Mouse (Mus musculus) left cerebral cortex, postnatal 14 days (tissue): ENCODE results near the gene Gm10228. TPM values are rescaled to one million over a fixed set of nuclear protein-coding genes. Genes with fewer than 3 reads are reported as not detected.
"Not testable (repeated sequence)": the region's sequence is repeated elsewhere in the genome, so short reads cannot be mapped to it uniquely, and the experiment has no call there.

Source experiments
- DNase-seq, 2 experiments: peaks; one replicate each; pipeline ENCODE4 v3.0.0; 2021 to 2022; ENCODE audit warnings: low spot score in 2 of 2, mixed read lengths in 1 of 2
- intact Hi-C: fragments of 180-260 bp; cut with DNase I; formaldehyde crosslinking; loops from one replicate; pipeline ENCODE4 v1.15.1; 2025
- long read RNA-seq, 2 experiments: library from polyadenylated mRNA; stranded (forward); transcript quantifications; one replicate each; pipeline ENCODE4 v2.0.0; 2021
- total RNA-seq, 2 experiments: library from RNA; stranded (reverse); gene quantifications; 2 replicates each; pipeline ENCODE4 v1.2.3; 2021

Gm10228 gene
- not detected for total RNA-seq
- long read RNA-seq, experiment 1, result 0 reads
- long read RNA-seq, experiment 2, result 0 reads

GRCm38 (mm10) chr16:89041372-89041771 is at the start of gene Gm10228:
Gene Gm10228 (minus strand): TSS chr16:89041472.
- intact Hi-C loops, DNase-seq: not testable (repeated sequence)

DNA sequence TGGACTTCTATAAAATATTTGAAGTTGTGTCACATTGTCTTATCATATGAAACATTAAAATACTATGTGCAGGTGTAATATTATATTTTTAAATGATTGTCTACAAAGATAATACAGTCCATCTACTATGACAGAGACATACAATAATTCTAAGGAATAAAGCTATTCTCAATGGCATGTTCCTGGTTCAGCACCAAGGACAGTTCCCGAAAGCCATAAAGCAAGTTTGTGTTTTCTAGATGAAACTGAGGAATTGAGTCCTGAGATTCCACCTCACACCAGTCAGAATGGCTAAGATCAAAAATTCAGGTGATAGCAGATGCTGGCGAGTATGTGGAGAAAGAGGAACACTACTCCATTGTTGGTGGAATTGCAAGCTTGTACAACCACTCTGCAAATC is 29.8 kb upstream of the Gm10228 start:
- DNase-seq, intact Hi-C loops: not testable (repeated sequence)

DNA sequence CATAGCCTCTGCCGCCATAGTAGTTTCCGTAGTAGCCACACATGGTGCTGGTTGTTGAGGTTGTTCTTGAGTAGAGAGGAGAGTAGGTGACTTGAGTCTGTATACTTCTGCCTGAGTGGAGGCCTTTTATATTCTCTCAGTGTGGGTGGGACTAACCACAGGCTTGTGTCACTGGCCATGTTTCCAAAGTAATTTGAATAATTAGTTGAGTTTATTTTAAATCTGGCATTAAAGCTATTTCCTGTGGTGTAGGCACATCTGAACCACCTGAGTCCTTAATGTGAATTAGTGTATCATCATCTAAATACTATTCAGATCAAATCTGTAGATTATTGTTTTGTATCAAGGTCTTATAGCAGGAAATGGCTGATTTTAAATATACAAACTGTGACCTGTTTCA is 22.6 kb upstream of the Gm10228 start, which contains the start of gene 1110025L11Rik:
Gene 1110025L11Rik (minus strand): TSS at position 101 of the 400 bp plus-strand sequence.
- intact Hi-C loops, DNase-seq: not testable (repeated sequence)

DNA sequence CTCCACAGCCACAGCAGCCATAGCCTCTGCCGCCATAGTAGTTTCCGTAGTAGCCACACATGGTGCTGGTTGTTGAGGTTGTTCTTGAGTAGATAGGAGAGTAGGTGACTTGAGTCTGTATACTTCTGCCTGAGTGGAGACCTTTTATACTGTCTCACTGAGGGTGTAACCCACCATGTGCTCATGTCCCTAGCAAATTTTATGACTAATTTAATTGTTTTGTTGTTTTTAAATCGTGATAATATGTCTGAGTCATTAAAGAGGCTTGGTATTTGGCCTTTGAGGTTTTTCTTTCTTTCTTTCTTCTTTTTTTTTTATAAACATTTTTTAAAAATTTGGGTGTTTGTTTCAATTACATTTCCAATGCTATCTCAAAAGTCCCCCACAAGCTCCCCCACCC is 6.5 kb upstream of the Gm10228 start, which contains the start of gene Krtap6-5:
Gene Krtap6-5 (minus strand): TSS at position 101 of the 400 bp plus-strand sequence.
- DNase-seq, result no peak
- intact Hi-C loops, result no loop called here

- intact Hi-C loops, DNase-seq: not testable (repeated sequence)
These were observed 9.9 kb downstream of the Gm10228 start, which contains the start of gene Krtap6-1 for GRCm38 (mm10) chr16:89031399-89031798. Gene Krtap6-1 (plus strand): TSS chr16:89031699.

GRCm38 (mm10) chr16:89014984-89015383 is 26.3 kb downstream of the Gm10228 start, which contains the start of gene Gm10229:
Gene Gm10229 (plus strand): TSS chr16:89015284.
- DNase-seq, intact Hi-C loops: not testable (repeated sequence)

GRCm38 (mm10) chr16:89013973-89014372 is 27.3 kb downstream of the Gm10228 start:
- no peak for DNase-seq
- intact Hi-C loops, result no loop called here

DNA sequence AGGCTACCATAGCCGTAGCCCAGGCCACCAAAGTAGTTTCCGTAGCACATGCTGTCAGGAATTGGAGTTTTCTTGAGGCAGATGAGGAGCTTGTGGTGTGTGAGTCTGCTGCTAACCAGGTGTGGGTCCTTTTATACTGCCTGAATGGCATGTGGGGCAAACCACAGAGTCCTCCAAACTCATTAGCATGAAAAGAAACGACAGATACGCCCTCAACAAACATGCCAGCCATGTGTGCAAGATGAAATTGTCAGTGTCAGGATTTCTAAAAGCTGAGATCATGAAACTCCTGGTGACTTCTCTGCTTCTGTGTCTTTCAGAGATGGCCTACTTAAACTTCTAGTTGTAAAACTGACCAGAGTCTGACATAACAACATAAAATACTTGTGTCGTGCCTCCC is 30.6 kb downstream of the Gm10228 start, which contains the start of gene Krtap22-2:
Gene Krtap22-2 (minus strand): TSS at position 101 of the 400 bp plus-strand sequence.
- intact Hi-C loops, result no loop called here
- no peak for DNase-seq

Other genes starting within 250 kb of the Gm10228 start
- not detected for gene Gm20741, start 229.3 kb downstream of the Gm10228 start, total RNA-seq
- not detected for gene Krtap15, start 221.3 kb downstream of the Gm10228 start, total RNA-seq
- gene Krtap14, start 215.3 kb downstream of the Gm10228 start, total RNA-seq, result not detected
- not detected for gene Krtap19-1, start 172.1 kb downstream of the Gm10228 start, total RNA-seq
- not detected for gene Krtap19-2, start 167.2 kb downstream of the Gm10228 start, total RNA-seq
- gene Krtap19-3, start 163.4 kb downstream of the Gm10228 start, total RNA-seq, result not detected
- not detected for gene Krtap19-4, start 156.4 kb downstream of the Gm10228 start, total RNA-seq
- not detected for gene Krtap19-5, start 145.0 kb downstream of the Gm10228 start, total RNA-seq
- gene Krtap19-9b, start 109.2 kb downstream of the Gm10228 start, total RNA-seq, result not detected
- gene Krtap16-3, start 78.6 kb downstream of the Gm10228 start, total RNA-seq, result not detected
- not detected for gene Krtap22-2, start 30.7 kb downstream of the Gm10228 start, total RNA-seq
- gene Gm10229, start 26.2 kb downstream of the Gm10228 start, total RNA-seq, result not detected
- gene Krtap6-1, start 9.8 kb downstream of the Gm10228 start, total RNA-seq, result not detected
- gene Krtap6-5, start 6.4 kb upstream of the Gm10228 start, total RNA-seq, result not detected
- not detected for gene 1110025L11Rik, start 22.5 kb upstream of the Gm10228 start, total RNA-seq
- not detected for gene Krtap6-3, start 42.5 kb upstream of the Gm10228 start, total RNA-seq
- gene Gm6358, start 99.4 kb upstream of the Gm10228 start, total RNA-seq, result not detected
- not detected for gene Gm10061, start 109.6 kb upstream of the Gm10228 start, total RNA-seq
- gene Gm9789, start 116.5 kb upstream of the Gm10228 start, total RNA-seq, result not detected
- not detected for gene Gm7735, start 128.0 kb upstream of the Gm10228 start, total RNA-seq
- not detected for gene 1110057P08Rik, start 133.3 kb upstream of the Gm10228 start, total RNA-seq
- gene Krtap20-2, start 164.4 kb upstream of the Gm10228 start, total RNA-seq, result not detected